ENCODE assay signal across 9 mouse cellular contexts in the genomic region with DNA sequence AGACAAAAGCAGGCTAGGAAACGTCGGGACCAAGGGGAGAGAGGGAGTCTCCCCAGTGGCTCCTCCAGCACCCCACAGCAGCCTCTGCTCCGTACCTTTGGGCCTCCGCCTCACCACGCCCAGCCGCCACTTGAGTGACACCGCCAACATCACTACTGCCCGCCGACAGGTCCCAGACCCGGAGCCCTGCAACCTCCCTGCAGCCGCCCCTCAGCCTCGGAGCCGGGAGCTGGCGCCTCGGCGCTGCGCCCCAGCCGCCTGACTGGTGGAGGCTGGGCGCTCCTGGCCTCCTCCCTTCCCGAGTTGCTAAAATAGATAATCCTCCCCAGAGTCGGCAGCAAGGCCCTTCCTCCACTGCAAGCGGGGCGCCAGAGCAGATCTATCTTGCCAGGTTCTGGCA. TPM values are rescaled to one million over a fixed set of nuclear protein-coding genes. Genes with fewer than 3 reads are reported as not detected.
DNase-seq lines count a peak whose midpoint lies in the region; ATAC-seq and TF ChIP-seq lines count a peak whose summit lies in the region.
"Had no signal": no experiment of that assay in that cellular context is flagged by ENCODE, and none has a peak within 500 bp of the region (broad histone marks: within the 10 kb centered on the region; RNA-seq: fewer than 3 reads in every experiment).

No protein-coding gene starts in this region.

- no peaks in the 10 kb centered on the region for H3K36me3 ChIP-seq in lung, embryonic 15.5 days
- H3K36me3 ChIP-seq in embryonic facial prominence, embryonic 15.5 days = no peaks in the 10 kb centered on the region
- H3K36me3 ChIP-seq in hindbrain, embryonic 12.5 days = no peaks in the 10 kb centered on the region
- H3K36me3 ChIP-seq in midbrain, embryonic 11.5 days (ENCODE audit: control insufficient read depth, insufficient read depth, low read length) = no peaks in the 10 kb centered on the region
- no peaks in the 10 kb centered on the region for H3K36me3 ChIP-seq in lung, postnatal 0 days (ENCODE audit: insufficient read depth, low read length)

- TF ChIP-seq CTCF in lung, postnatal 0 days (IDR thresholded peaks at IDR 0.05) = no peak

- TF ChIP-seq EP300 in lung, postnatal 0 days (IDR thresholded peaks at IDR 0.05) = no peak

- no peak for DNase-seq in lung, postnatal 4 days
- DNase-seq in midbrain, embryonic 11.5 days (ENCODE audit: low spot score, missing footprints) = peak; percentile 88
- DNase-seq in cerebellum, postnatal 36 days = no peak
- no peak for DNase-seq in spleen, adult 12 weeks (ENCODE audit: low spot score)
- DNase-seq in lung, postnatal 0 days (ENCODE audit: low spot score) = no peak

- ATAC-seq in lung, embryonic 15.5 days (ENCODE audit: borderline replicate concordance, extremely low read depth, low FRiP score, low TSS enrichment) = no peak
- no peak for ATAC-seq in embryonic facial prominence, embryonic 15.5 days (ENCODE audit: insufficient number of reproducible peaks, low FRiP score, low TSS enrichment, low read depth)
- ATAC-seq in hindbrain, embryonic 12.5 days (ENCODE audit: low FRiP score) = no peak
- no peak; the same call in 1 of the 2 replicates for ATAC-seq in midbrain, embryonic 11.5 days (ENCODE audit: low FRiP score)
- no peak for ATAC-seq in lung, postnatal 0 days

- no peak overlapping the region for H3K9ac ChIP-seq in lung, embryonic 15.5 days
- H3K9ac ChIP-seq in embryonic facial prominence, embryonic 15.5 days = no peak overlapping the region
- peak overlapping the region; percentile 9; the same call in 1 of the 2 replicates for H3K9ac ChIP-seq in hindbrain, embryonic 12.5 days
- peak overlapping the region; percentile 39 for H3K9ac ChIP-seq in midbrain, embryonic 11.5 days (ENCODE audit: low read length)
- H3K9ac ChIP-seq in lung, postnatal 0 days (replicated peaks; ENCODE audit: low read depth) = no peak overlapping the region
- H3K9ac ChIP-seq: liver, embryonic 14.5 days had no signal

- H3K27ac ChIP-seq in lung, embryonic 15.5 days = no peak overlapping the region
- H3K27ac ChIP-seq in embryonic facial prominence, embryonic 15.5 days (replicated peaks) = no peak overlapping the region
- H3K27ac ChIP-seq in hindbrain, embryonic 12.5 days = no peak overlapping the region
- H3K27ac ChIP-seq in midbrain, embryonic 11.5 days (ENCODE audit: low read depth, low read length) = no peak overlapping the region
- H3K27ac ChIP-seq in lung, postnatal 0 days (ENCODE audit: low read length) = no peak overlapping the region
- H3K27ac ChIP-seq: liver, embryonic 14.5 days had no signal

- H3K9me3 ChIP-seq in lung, embryonic 15.5 days = no peaks in the 10 kb centered on the region
- H3K9me3 ChIP-seq in embryonic facial prominence, embryonic 15.5 days (replicated peaks) = no peaks in the 10 kb centered on the region
- no peaks in the 10 kb centered on the region for H3K9me3 ChIP-seq in hindbrain, embryonic 12.5 days (replicated peaks)
- H3K9me3 ChIP-seq in midbrain, embryonic 11.5 days (ENCODE audit: control insufficient read depth, low read length) = no peaks in the 10 kb centered on the region
- no peaks in the 10 kb centered on the region for H3K9me3 ChIP-seq in lung, postnatal 0 days (ENCODE audit: low read length)

- peaks cover 54% of the 10 kb centered on the region for H3K27me3 ChIP-seq in lung, embryonic 15.5 days
- peaks cover 41% of the 10 kb centered on the region for H3K27me3 ChIP-seq in embryonic facial prominence, embryonic 15.5 days
- H3K27me3 ChIP-seq in hindbrain, embryonic 12.5 days = peaks cover 41% of the 10 kb centered on the region
- peaks cover 5% of the 10 kb centered on the region; the same call in 1 of the 2 replicates for H3K27me3 ChIP-seq in midbrain, embryonic 11.5 days (ENCODE audit: control insufficient read depth, insufficient read depth, low read length)
- H3K27me3 ChIP-seq in lung, postnatal 0 days (replicated peaks; ENCODE audit: insufficient read depth, low read length) = peaks cover 16% of the 10 kb centered on the region; the same call in 1 of the 2 replicates

- WGBS in lung, embryonic 15.5 days = under 1% methylated on average over 19 of the region's 23 CpGs
- under 1% methylated on average over 23 of the region's 23 CpGs for WGBS in embryonic facial prominence, embryonic 15.5 days
- WGBS in hindbrain, embryonic 12.5 days = 4% methylated on average over 23 of the region's 23 CpGs
- 4% methylated on average over 23 of the region's 23 CpGs for WGBS in midbrain, embryonic 11.5 days
- 5% methylated on average over 22 of the region's 23 CpGs for WGBS in lung, postnatal 0 days

- H3K4me3 ChIP-seq in lung, embryonic 15.5 days = 0 out of 2 replicates have a peak overlapping the region, but pooled peaks have one; percentile 7
- peak overlapping the region; percentile 25 for H3K4me3 ChIP-seq in embryonic facial prominence, embryonic 15.5 days (replicated peaks)
- peak overlapping the region; percentile 12 for H3K4me3 ChIP-seq in hindbrain, embryonic 12.5 days
- peak overlapping the region; percentile 7; the same call in 1 of the 2 replicates for H3K4me3 ChIP-seq in midbrain, embryonic 11.5 days (ENCODE audit: low read depth, low read length)
- H3K4me3 ChIP-seq in lung, postnatal 0 days (ENCODE audit: low read depth, low read length) = no peak overlapping the region

- H3K4me2 ChIP-seq in lung, embryonic 15.5 days = peak overlapping the region; percentile 44
- H3K4me2 ChIP-seq in embryonic facial prominence, embryonic 15.5 days (replicated peaks) = peak overlapping the region; percentile 46
- H3K4me2 ChIP-seq in hindbrain, embryonic 12.5 days (replicated peaks) = peak overlapping the region; percentile 41
- peak overlapping the region; percentile 38 for H3K4me2 ChIP-seq in midbrain, embryonic 11.5 days
- no peak overlapping the region for H3K4me2 ChIP-seq in lung, postnatal 0 days (replicated peaks; ENCODE audit: low read depth, low read length)

- no peaks in the 10 kb centered on the region; the same call in 1 of the 2 replicates for H3K4me1 ChIP-seq in lung, embryonic 15.5 days
- H3K4me1 ChIP-seq in embryonic facial prominence, embryonic 15.5 days = peaks cover 4% of the 10 kb centered on the region; the same call in 1 of the 2 replicates
- H3K4me1 ChIP-seq in hindbrain, embryonic 12.5 days = peaks cover 24% of the 10 kb centered on the region
- no peaks in the 10 kb centered on the region for H3K4me1 ChIP-seq in midbrain, embryonic 11.5 days (ENCODE audit: control insufficient read depth, insufficient read depth, low read length)
- H3K4me1 ChIP-seq in lung, postnatal 0 days (ENCODE audit: insufficient read depth, low read depth, low read length) = no peaks in the 10 kb centered on the region

RNA-seq across cellular contexts. Expression of gene Grip2, which starts 19.9 kb away (rescaled TPM):
- polyA plus RNA-seq in lung, embryonic 15.5 days (2015; fragmentation: Nextera tagmentation; extraction: Ambion mirVana) = 0.30 and 0.54 TPM in 2 replicates
- polyA plus RNA-seq in embryonic facial prominence, embryonic 15.5 days (2015; fragmentation: Nextera tagmentation; extraction: Ambion mirVana) = 1.9 and 2.7 TPM in 2 replicates
- polyA plus RNA-seq in hindbrain, embryonic 12.5 days (2016; fragmentation: Nextera tagmentation; extraction: Ambion mirVana) = 2.5 and 2.7 TPM in 2 replicates
- 0.46 and 0.76 TPM in 2 replicates for polyA plus RNA-seq in midbrain, embryonic 11.5 days (2014; fragmentation: Nextera tagmentation; extraction: Ambion mirVana)
- 0.16 and 0.35 TPM in 2 replicates for polyA plus RNA-seq in lung, postnatal 0 days (2015; fragmentation: Nextera tagmentation; extraction: Ambion mirVana)

Comparison
In these comparisons a context has a peak if more than half of its experiments do, and no peak if none do; other contexts are left out.
1. H3K9ac ChIP-seq: peak in hindbrain, embryonic 12.5 days (single experiment) and midbrain, embryonic 11.5 days (single experiment); none in lung, embryonic 15.5 days (single experiment), embryonic facial prominence, embryonic 15.5 days (single experiment) and lung, postnatal 0 days (single experiment).